Mouse (Mus musculus): ENCODE data around the gene Pecr.

The Pecr gene

DNA sequence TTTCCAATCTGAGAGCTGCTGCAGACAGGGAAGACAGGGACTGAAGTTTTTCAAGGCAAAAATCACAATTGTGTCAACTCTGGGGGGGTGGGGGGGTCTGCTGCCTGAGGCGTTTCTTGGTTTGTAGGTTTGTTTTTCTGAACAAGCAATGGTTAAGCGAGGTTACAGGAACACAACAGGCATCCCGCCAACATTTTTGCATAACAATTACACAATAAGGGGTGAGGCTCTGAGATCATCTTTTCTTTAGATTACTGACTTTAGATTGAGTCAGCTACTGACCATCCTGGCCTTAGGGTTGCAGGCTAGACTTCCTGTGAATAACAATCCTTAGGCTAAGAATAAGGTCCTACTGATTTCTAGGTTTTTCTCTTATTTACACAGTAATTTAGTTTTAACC lies 55.1 kb downstream of the Pecr start:
- DNase-seq, result no peak

GRCm38 (mm10) chr1:72227546-72227945 lies 56.6 kb downstream of the Pecr start:
- DNase-seq, result no peak

DNA sequence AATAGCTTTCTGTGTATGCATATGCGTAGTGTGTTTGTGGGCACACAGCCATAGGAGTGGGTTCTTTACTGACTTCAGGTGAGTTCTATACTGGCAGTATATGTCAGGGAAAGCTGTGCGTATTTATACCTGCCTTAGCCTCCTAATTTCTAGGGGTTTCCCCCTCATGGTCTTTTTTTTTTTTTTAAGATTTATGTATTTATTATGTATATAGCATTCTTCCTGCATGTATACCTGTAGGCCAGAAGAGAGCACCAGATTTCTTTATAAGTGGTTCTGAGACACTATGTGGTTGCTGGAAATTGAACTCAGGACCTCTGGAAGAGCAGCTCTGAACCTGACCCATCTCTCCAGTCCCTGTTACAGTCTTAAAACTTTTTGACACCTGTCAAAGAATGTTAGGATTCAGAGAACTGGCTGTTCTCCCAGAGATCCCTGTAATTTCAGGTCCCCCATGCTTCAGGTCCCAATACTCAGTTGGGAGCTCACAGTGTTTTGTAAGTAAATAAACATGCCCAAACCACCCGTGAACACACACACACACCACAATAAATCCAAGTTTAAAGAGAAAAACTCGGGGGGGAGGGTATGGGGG lies 57.1 kb downstream of the Pecr start:
- DNase-seq, result no peak

DNA sequence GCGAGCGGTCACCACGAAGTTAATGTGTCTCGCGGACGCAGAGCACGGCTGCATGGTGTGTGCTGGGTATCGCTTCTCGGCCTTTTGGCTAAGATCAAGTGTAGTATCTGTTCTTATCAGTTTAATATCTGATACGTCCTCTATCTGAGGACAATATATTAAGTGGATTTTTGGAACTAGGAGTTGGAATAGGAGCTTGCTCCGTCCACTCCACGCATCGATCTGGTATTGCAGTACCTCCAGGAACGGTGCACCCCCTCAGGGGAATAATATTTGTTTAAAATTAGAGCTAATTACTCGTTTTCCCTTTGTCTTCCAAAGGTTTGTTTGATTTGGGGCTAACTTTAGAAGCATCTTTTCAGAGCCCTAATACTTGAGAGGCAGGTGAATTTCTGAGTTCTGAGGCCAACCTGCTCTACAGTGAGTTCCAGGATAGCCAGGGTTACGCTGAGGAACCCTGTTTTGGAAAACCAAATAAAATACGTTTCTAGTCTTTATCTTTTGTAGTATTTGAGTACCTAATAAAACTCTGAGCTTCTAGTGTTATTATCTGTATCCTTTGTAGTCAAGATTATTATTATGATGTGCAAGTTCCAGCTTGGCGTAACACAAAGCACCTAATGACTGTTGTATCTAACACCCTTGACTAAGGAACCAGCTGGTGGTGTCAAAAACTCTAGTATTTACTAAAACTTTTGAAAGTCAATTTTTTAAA lies 57.8 kb downstream of the Pecr start:
- DNase-seq, result no peak

DNA sequence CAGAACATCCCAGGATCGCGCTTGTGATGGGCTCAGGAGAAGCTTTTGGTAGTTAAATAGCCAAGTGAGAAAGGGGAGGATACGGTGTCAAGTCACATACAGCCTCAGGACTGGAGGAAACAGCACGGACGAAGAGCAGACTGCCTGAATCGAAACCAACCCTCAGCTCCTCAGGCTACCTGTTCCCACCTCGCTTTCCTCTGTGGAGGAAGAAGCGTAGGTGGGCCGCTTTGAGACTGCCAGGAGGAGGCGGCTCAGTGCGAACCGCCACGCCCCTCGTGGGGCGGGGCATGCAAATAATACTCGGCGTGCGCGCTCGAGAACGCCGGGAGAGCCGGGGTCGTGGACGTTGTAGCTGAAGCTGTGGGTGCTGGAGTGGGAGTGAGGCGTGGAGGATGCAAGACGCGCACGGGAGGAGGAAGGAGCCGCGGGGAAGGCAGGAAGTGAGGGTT lies 58.4 kb downstream of the Pecr start:
- DNase-seq, result peak; percentile 67

DNA sequence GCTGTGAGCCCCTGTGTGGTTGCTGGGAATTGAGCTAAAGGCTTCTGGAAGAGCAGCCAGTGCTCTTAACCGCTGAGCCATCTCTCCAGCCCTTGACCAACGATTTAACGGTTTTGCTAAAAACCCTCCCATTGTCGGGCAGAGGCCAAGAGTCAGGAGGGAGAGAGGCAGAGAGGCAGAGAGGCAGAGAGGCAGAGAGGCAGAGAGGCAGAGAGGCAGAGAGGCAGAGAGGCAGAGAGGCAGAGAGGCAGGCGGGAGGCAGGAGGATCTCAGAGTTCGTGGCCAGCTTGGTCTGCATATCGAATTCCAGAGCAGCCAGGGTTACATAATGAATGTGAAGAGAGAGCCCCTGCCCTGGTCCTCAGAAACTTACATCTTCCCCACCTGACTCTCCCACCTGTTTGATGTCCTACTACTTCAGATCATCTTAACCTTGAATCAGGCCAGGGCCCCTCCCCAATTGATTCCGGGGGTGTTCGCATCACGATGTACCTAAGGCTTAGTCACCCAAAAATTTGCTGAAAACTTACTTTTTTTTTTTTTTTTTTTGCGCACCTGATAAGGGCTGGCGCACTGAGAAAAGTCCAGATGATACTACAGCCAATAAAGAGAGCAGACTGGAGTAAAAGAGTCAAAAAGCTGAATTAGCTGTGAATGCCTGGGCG lies 58.9 kb downstream of the Pecr start:
- DNase-seq, result no peak

DNA sequence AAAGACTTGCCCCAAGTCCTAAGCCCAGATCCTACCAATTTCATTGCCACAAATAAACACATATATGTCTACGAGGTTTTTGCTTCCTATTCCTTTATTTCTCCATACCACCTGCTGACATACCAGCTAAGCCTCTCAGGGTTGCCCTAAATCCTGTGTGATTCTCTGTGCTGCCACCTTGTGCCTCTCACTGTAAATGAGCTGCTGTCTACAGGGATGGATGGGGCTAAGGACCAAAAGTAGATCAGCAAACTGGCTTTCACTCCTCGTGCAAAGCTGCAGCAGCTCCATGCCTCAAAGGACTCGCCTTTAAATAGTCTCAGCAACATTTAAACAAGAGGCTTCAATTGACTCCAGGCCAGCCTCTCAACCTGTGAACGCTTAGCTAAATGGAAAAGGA lies 64.1 kb downstream of the Pecr start:
- peak; percentile 32 for DNase-seq

DNA sequence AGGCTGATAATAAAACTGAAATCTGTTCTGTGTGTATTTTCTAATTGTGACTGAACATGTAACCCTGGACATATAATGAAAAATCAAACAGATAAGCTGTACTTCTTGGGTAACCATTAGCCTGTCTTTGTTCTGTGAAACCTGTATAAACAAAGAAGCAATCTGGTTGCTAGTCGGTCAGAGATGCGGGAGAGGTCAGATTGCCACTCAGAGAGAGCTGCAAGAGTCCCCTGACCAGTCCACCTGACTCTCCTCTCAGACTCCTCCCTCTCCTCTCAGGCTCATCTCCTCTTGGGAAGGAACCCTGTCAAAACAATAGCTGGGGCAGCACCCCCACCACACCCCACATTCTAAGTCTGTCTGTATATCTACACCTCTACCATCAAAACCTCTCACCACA lies 65.0 kb downstream of the Pecr start:
- no peak for DNase-seq

DNA sequence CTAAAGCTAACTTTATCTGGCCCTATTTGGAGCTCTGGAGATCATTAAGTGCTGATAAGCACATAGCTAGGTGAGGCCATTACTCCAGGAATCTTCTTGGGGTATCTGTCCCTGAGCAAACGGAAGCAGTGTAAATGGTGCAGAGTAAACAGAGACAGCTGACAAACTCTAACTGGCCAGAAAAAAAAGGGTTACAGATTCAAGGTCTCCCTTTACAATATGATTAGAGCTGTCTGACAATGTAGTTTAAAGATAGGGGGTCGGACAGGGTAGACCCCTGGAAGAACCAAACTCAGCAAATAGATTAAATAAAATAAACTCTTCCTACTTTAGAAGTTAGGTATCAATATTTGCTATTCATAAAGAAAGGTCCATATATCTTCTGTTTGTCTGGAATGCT lies 65.5 kb downstream of the Pecr start:
- DNase-seq, result no peak

DNA sequence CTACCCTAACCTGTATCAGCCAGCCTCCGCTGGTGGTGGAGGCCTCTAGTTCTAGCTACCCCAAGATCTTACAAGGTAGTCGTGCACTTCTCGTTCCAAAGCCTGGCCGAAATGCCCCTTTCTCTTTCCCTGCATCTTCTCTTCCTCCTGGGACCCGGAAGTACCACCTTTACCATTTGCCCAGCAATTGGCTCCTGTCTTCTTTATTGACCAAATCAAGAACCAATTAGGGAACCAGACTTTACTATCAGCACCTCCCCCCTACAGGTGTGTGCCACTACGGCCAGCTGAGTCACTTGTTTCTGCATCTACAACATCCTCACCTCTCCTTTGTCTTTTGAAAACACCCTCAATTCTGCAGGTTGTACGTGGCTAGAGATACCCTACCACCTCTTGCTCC lies 67.4 kb downstream of the Pecr start:
- no peak for DNase-seq

DNA sequence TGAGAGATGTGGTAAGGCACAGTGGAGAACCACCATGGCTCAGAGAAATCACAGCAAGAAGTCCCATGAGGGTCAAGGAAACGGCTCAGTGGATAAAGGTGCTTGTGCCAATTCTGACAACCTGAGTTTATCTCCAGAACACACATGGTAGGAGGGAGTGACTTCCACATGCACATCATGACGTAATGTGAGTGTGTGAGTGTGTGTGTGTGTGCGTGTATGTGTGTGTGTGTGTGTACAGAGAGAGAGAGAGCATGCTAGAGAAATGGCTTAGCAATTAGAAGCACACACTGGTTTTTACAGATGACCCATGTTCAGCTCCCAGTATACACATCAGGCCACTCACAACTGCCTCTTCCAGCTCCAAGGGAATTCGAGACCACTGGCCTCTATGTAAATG lies 68.9 kb downstream of the Pecr start:
- no peak for DNase-seq

DNA sequence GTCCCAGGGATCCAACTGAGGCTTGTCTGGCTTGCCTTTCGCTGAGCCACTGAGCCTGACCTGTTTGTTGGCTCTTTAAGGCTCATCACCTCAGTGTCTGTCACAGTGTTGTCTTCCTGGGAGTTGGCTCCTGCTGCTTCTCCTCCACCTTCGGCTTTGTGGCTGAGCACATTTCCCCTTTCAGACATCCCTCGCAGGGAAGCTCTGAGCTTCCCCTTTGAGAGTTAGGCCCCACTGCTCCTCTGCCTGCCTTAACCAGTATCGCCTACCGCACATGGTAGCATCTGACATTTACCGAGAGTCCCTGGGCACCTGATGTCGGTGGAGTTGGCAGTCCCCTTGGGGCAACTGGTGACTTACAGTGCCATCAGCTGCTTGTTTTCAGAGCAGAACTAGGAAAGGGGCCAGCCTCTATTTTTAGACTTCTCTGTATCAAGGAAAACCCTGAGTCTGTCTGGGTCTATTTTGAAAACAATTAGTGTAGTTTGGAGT lies 69.6 kb downstream of the Pecr start:
- no peak for DNase-seq

DNA sequence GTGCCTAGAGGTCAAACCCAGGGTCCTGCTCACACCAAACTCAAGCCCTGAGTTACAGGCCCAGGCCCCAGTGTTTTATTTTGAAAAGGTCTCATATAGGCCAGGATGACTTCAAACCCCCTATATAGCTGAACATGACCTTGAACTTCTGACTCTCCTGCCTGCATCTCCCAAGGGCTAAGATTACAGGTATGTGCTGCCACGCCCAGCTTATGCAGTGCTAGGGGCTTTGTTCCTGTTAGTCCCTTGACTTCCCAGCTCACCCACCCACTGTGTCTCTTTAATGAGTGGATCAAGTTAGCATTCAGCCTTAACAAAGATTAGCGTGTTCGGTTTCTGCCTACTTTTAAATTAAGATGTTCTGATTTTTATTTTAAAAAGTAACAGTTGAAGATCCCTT lies 70.2 kb downstream of the Pecr start:
- DNase-seq, result no peak

- peak; percentile 56 for DNase-seq
These were observed 72.1 kb downstream of the Pecr start, which contains the start of gene Mreg for GRCm38 (mm10) chr1:72211701-72212699. TSS of gene Mreg (minus strand) at chr1:72212307.

DNA sequence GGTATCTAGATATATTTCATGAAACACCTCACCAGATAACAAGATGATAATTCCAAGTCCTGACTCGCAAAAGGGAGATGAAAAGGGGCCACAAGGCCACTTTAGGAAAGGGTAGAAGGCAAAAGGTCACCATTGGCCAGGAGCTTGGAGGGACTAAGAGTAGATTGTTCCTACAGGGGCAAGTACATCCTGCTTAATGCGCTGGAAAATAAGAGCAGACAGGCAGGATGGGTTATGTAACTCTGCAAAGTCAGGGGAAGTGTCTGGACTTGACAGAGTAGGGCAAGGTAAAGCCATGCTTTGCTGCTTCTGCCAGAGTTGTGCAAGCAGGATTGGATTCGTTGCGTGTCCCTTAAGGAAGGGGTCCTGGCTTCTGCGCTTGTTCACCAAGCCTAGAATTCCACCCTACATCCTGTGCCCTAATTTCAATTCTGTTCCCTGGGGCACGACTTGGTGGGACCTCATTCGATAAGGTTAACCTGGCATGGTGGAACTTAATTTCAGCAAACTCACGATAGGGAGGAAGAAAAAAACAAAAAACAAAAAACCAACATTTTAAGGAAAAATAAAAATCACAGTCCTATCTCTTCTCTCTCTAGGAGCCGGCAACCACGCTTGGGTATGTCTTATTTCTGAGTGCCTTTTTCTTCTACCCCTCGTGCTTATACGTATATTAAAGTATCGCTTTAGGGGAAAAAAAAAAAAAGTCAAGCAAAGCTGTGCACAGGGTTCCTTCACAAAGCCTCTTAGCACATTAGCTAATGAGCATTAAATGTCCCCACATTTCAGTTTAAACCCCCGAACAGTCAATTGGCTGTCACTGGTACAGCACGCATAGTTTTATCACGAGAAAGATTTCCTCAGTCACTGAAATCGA lies 73.1 kb downstream of the Pecr start:
- DNase-seq, result no peak

Data from right cerebral cortex, postnatal 14 days (tissue).